Mouse (Mus musculus) mouse embryonic stem cell (cell line): Measurements from ENCODE around the gene Vmo1.
"Not testable (repeated sequence)": the region's sequence is repeated elsewhere in the genome, so short reads cannot be mapped to it uniquely, and the experiment has no call there.

Source experiments
- in situ Hi-C, 2 experiments: fragments of 300-500 bp; cut with MboI; formaldehyde crosslinking; loops; 1 replicate in 1 of 2; 3 replicates in 1 of 2; pipeline ENCODE4 v1.14.3; 2019 to 2020; ENCODE audit warnings: low sequenced_read_pairs in 2 of 2, low pct_unique_long_range_greater_than_20kb in 1 of 2, mixed read lengths in 1 of 2; ENCODE audit not compliant: unreplicated experiment in 1 of 2

The Vmo1 gene

DNA sequence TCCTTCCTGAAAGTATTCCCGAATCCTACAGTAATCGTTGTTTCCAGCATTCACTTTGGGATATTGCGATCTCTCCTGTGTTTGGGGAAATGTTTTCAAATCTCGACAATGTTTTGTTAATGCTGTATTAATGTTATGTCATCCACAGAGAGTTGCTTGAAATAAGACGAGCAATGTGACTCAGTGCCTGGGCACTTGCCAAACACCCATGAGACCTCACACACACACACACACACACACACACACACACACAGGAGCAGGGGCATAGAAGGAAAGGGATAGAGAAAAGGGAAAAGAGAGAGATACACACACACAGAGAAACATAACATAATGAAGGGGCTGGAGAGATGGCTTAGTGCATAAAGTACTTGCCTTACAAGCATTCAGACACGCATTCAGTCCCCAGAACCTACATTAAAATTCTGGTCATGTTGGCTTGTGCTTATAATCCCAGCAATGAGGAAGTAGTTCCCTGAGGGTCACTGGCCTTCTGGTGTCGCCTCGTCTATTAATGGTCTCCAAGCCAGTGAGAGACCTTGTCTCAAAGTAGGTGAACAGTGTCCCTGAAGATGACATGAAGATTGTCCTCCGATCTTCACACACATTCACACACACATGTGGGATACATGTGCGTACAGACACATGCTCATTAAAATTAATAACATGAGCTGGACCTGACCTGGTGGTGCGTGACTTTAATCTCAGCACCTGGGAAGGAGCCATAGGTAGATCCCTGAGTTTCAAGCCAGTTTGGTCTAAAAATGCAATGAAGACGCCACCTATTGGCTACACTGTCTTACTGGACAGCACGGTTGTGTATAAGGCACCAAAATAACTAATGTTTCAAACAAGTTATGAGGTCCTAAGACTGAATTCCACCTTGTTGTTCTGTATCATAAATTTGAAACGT is 14.6 kb downstream of the Vmo1 start:
- in situ Hi-C loops = loop anchor here (5.0 to 10.0 kb wide), 3 partner anchors 83 to 255 kb away; partner anchors contain the start of gene Alox12e (in 1 of the 2)

DNA sequence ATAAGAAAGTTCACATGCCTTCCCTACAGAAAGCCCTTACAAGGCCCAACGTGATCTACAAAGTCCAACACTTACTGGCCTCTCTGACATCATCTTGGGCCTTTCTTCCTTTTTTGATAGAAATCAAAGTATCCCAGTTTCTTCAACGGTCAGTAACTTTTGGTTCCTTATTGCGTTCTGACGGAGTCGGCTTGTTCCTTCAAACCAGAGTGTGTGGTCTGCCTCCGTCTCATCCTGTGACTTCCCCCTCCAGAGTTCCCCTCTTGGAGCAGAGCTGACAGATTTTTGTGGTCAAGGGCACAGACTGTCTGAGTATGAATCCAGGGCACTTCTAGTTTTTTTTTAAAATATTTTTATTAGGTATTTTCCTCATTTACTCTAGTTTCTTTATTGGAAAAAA is 24.7 kb downstream of the Vmo1 start:
- in situ Hi-C loops = no loop called here

DNA sequence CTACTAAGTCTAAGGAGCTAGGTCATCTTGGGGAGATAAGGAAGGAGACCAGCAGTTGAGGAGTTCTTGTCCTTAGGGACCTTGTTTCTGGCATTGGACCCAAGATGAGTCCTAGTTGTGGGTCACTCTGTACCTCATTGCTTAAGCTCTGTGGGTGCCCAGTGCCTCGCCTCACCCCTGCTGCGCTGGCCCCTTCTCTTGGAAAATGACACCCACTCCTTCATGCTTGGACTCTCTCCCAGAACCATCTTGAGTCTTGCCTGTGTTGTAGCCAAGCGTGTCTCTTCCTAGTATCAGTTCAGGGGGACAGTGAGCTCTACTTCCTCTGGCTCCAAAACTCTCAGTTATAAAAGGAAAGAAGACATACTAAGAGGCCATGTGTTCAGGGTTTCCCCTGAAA is 25.3 kb downstream of the Vmo1 start:
- in situ Hi-C loops = no loop called here

DNA sequence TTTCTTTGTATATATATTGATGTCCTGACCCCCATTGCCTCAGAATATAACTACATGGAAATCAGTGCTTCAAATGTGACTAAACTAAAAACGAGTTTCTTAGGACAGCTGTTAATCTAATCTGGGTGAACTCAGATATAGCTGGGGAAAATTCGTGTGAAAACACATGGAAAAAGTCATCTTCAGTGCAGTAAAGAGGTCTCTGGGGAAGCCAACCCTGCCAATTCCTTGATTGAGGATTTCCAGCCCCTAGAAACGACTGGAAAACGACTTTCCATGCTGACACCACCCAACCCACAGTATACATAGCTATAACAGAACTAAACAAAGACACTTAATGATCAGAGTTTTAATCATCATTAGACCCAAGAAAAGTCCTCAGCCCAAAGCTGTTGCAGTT is 26.6 kb downstream of the Vmo1 start:
- in situ Hi-C loops = no loop called here

DNA sequence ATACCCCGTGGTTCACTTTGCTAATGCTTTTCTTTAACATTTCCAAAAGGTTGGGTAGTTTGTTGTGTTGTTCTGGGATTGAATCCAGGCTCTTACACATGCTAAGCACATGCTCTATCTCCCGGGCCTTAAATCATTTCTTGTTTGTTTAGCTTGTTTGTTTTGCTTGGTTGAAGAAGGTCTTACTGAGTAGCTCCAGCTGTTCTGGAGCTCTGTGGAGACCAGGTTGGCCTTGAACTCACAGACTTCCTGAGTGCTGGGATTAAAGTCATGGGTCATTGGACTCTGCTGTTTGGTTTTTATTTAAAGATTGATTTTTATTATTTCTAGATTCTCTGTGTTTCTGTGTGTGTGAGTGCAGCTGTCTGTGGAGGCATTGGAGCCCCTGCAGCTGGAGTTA is 28.9 kb downstream of the Vmo1 start:
- in situ Hi-C loops = no loop called here

DNA sequence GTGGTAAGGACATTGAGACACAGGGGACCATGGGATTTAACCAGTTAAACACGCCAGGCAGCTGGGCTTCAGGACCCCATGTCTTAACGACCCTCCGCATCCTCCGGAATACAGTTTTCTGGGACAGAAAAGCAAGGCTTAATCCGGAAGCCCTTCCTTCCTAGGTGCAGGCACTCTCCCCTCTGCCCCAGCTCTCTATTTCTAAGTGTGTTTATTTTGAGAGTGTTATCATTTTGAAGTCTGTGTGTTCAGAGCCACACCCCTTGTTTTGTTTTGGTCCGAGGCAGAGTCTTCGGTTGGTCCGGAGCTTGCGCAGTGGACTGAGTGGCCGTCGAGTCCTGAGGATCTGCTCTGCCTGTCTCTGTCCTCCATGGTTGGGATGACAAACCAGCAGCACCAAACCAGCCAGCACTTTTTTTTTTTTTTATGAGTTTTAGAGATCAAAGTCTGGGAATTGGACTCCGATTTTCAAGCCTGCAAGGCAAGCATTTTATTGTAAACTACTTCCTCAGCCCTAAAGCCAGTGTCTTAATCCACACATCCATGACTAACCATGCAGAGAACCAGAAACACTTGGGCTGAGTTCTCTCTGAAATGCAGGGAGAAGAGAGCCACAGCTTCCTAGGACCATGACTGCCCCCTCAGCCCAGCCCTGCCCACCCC is 39.4 kb downstream of the Vmo1 start:
- in situ Hi-C loops = no loop called here

DNA sequence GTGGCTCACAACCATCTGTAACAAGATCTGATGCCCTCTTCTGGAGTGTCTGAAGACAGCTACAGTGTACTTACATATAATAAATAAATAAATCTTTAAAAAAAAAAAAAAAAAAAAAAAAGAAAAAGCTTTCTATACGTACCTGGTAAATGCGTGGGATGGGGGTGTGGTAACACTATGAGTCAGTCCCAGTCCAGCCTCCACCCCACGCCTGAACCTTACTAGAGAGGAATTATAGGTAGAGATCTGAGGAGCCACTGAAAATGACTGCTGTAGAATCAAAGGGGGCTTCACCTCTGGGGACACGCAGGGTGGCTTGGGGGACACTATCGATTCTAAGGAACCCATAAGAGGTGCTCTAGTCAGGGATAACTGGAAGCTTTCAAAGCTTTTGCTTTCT is 41.1 kb downstream of the Vmo1 start:
- in situ Hi-C loops = not testable (repeated sequence)

DNA sequence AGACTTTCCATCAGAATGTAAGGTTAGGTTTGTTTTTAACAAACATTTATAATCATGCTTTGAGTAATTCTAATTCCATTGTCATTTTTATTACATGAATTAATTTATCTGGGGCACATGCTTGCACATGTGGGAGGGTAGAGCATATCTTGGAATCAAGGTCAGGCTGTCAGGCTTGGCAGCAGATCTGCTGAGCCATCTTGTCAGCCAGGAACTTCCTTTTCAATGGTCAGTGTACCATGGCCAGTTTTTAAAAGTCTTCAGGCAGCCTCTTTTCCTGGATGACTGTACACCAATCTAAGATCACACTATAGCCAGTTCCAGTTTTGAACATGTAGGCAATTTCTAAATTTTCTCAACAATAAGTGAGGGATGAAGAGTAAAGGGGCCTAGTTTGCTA is 41.7 kb downstream of the Vmo1 start:
- in situ Hi-C loops = no loop called here

DNA sequence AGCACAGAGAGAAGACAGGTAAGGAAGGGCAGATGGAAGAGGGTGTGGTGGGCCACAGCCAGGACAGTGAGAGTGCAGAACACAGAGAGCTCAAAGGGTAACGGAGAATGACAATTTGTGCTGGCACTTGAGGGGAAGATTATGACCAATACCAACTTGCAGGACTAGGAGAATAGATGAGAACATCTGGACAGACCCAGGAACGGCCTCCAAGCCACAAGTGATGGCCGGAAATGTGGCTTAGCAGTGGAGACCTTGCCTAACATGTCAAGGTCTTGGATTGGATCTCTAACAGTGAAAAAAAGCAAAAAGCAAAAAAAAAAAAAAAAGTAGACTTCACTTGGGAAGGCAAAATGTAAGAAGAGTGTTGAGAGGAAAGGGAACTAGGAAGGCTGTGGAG is 44.7 kb downstream of the Vmo1 start:
- in situ Hi-C loops = no loop called here

DNA sequence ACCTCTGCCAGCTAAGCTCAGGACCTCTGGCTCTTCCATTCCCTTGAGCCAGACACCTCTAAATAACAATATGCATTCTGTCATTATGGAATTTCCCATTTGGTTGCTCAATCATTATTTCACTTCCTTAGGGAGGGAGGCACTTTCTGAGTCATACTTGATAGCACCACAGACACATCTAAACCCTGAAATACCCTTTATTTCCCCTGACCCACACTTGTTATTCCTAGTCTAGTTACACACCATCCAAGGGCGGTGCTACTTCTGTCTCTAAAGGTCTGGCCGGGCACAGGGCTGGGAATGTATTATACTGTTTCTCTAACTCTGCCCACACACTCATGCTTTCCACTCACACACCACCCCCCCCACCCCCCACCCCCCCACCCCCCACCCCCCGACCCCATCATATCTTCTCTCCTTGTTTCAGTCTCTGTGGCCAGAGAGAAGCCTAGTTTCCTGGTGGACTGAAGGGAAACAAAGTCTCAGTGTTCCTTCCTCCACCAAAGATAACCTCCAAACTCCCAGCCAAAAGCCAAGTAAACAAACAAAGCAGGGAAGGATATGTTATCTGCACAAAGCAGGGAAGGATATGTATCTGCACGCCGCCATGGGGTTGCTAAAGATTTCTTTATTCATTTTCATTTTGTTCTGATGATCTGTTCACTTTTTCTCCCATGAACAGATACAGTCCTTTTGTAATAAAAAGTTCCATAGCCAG is 46.4 kb downstream of the Vmo1 start:
- in situ Hi-C loops = no loop called here

DNA sequence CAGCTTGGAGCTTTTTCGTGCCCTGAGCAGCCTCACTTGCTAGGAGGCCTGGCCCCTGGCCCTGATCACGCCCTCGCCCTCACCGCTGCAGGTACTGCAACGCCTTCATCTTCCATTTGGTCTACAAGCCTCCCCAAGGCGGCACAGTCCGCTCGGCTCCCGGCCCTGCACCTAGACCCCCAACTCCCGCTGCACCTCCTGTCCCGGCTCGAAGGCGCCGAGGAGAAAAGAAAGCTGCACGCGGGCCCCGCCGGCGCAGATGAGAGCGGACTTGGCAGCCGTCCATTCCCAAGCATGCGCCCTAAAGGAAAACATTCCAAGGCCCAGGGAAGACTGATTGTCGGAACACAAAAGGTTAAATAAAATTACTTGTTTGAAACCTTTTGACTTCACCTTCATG is 48.6 kb downstream of the Vmo1 start:
- in situ Hi-C loops = no loop called here

DNA sequence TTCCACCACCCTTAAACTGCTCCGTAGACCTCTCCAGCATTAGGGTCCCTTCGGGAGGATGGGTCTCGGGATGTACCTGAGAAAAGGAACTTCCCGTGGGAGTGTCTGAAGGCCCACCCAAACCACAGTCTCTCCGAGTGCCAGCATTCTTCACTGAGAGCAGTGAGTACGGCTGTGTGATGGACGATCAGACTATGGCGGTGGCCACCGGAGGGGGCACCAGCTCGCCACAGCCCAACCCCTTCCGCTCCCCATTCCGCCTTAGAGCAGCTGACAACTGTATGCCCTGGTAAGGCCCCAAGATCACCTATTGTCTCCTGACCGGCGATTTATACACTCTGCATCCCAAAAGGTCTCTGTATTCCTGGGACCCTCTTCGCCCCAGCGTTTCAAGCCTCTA is 49.2 kb downstream of the Vmo1 start:
- in situ Hi-C loops = no loop called here

DNA sequence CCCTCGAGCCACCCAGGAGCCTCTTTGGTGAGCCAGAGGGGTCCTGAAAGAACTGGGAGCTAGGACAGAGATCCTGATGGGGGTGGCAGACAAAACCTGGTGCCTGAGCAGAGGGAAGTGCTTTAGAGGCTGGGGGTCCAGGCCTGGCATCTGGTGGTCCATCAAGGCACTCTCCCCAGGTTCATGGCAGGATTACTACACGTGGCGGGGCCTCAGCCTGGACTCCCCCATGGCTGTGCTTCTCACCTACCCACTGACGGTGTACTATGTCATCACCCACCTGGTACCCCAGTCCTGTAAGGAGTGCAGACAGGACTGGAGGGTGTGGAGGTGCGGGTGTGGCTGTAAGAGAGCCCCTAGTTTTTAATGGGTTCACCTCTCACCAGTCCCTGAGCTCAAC is 50.4 kb downstream of the Vmo1 start:
- in situ Hi-C loops = no loop called here
